Mouse (Mus musculus) intestine, postnatal 0 days (tissue): ENCODE data around the gene Cpne1. TPM values are rescaled to one million over a fixed set of nuclear protein-coding genes. Genes with fewer than 3 reads are reported as not detected.
A peak's percentile ranks its signal among the peaks of the same experiment; 100 is the strongest.

Source experiments
- ATAC-seq: fragments of 200-750 bp; cut with Nextera tagmentation; 2 replicates; pipeline ENCODE4 v1.8.0; 2017; ENCODE audit warnings: mild to moderate bottlenecking, moderate TSS enrichment, moderate library complexity
- H3K27ac ChIP-seq: fragments of 300-500 bp; sonication (generic); 2 replicates; pipeline ENCODE4 v1.5.1; 2014; ENCODE audit warnings: mild to moderate bottlenecking, low read depth, low read length, moderate library complexity
- H3K27me3 ChIP-seq: fragments of 300-500 bp; sonication (generic); replicated peaks from 2 replicates; pipeline ENCODE4 v1.6.1; 2014; ENCODE audit warnings: low read length, mixed read lengths; ENCODE audit not compliant: control insufficient read depth, insufficient read depth
- H3K36me3 ChIP-seq: fragments of 300-500 bp; sonication (generic); 2 replicates; pipeline ENCODE4 v1.6.1; 2014; ENCODE audit warnings: mild to moderate bottlenecking, moderate library complexity; ENCODE audit not compliant: control insufficient read depth, insufficient read depth
- H3K4me1 ChIP-seq: fragments of 300-500 bp; sonication (generic); replicated peaks from 2 replicates; pipeline ENCODE4 v1.6.1; 2014; ENCODE audit warnings: antibody characterized with exemption, low read length, mixed read lengths; ENCODE audit not compliant: control insufficient read depth, insufficient read depth
- H3K4me2 ChIP-seq: fragments of 300-500 bp; sonication (generic); replicated peaks from 2 replicates; pipeline ENCODE4 v1.6.1; 2014; ENCODE audit warnings: low read depth, mild to moderate bottlenecking, moderate library complexity
- H3K4me3 ChIP-seq: fragments of 300-500 bp; sonication (generic); 2 replicates; pipeline ENCODE4 v1.5.1; 2014; ENCODE audit warnings: low read depth, low read length
- H3K9ac ChIP-seq: fragments of 300-500 bp; sonication (generic); 2 replicates; pipeline ENCODE4 v1.6.1; 2014; ENCODE audit warnings: mild to moderate bottlenecking, low read depth, low read length
- H3K9me3 ChIP-seq: fragments of 300-500 bp; sonication (generic); 2 replicates; pipeline ENCODE4 v1.6.1; 2016; ENCODE audit warnings: mixed run types; ENCODE audit not compliant: control insufficient read depth
- CTCF ChIP-seq: sonication (generic); IDR thresholded peaks from 2 replicates; pipeline ENCODE4 v1.5.1; 2016; ENCODE audit warnings: low read depth, mild to moderate bottlenecking, control low read depth, antibody characterized with exemption, moderate library complexity
- WGBS: fragments of 180-500 bp; shearing (Covaris S2); extraction: QIAGEN DNeasy Blood & Tissue Kit; methylation state at CpG from one replicate; pipeline ENCODE4 v1.1.7; 2014; 5-methylcytosine and 5-hydroxymethylcytosine counted together
- polyA plus RNA-seq: library from polyadenylated mRNA; unstranded; fragments of >200 nt; fragmentation: Nextera tagmentation; extraction: Ambion mirVana; gene quantifications from 2 replicates; pipeline ENCODE4 v1.2.1, GENCODE M21; 2015

Cpne1 gene
- 17.3 and 19.0 TPM in 2 replicates for polyA plus RNA-seq

DNA sequence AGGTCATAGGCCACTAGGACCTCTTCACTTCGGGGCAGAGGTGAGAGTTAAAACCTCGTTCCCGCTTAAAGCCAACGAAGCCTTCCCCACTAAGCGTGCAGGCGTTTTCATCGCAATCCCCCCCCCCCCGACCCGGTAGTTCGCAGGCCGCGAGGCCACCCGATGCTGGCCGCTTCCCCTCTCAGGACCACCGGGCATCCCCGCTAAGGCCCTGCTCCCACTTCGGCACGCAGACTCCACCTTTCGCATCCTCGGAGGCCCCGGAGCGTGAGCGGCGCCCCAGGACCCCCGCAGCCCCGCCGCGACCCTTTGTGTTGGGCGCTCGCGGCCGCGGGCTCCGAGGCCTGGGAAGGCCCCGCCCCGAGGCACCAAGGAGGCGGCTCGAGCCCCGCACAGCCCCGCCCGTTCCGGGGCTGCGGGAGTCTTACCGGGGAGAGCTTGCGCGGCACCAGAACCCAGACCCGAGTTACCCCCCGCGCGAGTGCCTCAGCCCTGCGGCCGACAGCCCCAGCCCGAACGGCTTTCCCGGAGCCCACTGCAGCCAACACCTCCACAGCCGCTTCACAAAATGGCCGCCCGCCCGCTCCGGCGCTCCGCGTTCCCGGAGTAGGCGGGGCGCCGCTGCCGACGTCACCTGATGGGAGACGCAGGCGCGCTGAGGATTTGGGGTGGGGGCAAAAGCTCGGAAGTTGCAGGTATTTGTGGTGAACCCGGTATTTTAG lies at the start of gene Cpne1, which contains the start of gene Rbm12:
Cpne1 (minus strand) TSS at position 608 of the 722 bp plus-strand sequence.
Rbm12 (minus strand) TSS at position 621 of the 722 bp plus-strand sequence.
- Histone ChIP-seq H3K27ac (peak within 1 kb of the TSS; percentile 83), H3K4me1 (no peaks in the 10 kb centered on the region)
- peak; percentile 91 for ATAC-seq

DNA sequence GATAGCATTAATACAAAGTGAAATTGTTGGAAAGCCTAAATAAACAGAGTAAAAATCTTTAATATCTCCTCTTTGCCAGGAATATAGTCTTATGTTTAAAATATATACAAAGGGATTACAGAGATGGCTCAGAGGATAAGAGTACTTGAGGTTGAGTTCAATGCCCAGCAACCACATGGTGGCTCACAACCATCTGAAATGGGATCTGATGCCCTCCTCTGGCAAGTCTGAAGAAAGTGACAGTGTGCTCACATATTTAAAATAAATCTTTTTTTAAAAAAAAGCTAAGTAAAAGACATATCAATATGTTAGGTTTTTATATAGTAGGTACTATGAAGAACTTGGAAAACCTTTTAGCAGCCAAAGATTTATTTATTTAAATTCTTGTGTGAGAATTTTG lies 39.8 kb upstream of the Cpne1 start:
- H3K9me3 ChIP-seq: no peaks in the 10 kb centered on the region
- peak; percentile 34 for TF ChIP-seq CTCF
- H3K4me3 ChIP-seq: no peak overlapping the region
- H3K4me2 ChIP-seq: no peak overlapping the region
- no peak for ATAC-seq
- no peak overlapping the region for H3K27ac ChIP-seq
- H3K4me1 ChIP-seq: no peaks in the 10 kb centered on the region
- no peaks in the 10 kb centered on the region for H3K27me3 ChIP-seq
- H3K36me3 ChIP-seq: peaks cover 57% of the 10 kb centered on the region
- H3K9ac ChIP-seq: no peak overlapping the region

More for the DNA sequence above, at the start of gene Cpne1, which contains the start of gene Rbm12:
- under 1% methylated on average over 68 of the region's 74 CpGs for WGBS
- Histone ChIP-seq H3K4me2 (peak within 1 kb of the TSS; percentile 75), H3K9me3 (no peaks in the 10 kb centered on the region), H3K4me3 (peak within 1 kb of the TSS; percentile 89), H3K36me3 (no peaks in the 10 kb centered on the region), H3K27me3 (no peaks in the 10 kb centered on the region), H3K9ac (peak within 1 kb of the TSS; percentile 94)
- TF ChIP-seq CTCF: no peak

DNA sequence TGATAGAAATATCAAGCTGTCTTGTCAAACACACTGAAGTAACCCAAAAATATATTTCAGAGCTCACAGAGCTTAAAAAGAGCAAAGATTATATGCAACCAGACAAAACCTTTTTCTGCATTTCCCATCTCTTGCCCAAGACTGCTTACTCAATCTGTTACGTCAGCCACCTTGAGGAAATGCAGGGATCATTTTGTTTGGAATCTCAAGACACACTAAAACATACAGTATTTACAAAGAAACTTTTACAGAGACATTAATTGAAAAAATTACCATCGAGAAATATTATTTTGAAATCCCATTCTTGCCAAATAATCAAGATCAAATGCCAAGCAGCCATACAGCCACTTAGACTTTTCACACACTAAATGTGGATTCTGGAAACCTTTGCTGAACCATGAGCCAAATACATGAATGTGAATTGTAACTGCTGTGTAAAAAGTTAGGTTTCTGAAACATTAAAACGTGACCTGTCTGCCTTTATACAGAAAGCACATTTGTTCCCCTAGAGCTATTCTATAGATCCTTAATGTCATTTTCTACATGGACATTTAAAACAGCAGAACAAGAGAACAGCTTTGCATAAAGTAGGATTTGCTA lies 35.7 kb upstream of the Cpne1 start:
- Histone ChIP-seq H3K4me1 (no peaks in the 10 kb centered on the region; the same call in 1 of the 2 replicates), H3K4me2 (no peak overlapping the region), H3K27ac (no peak overlapping the region), H3K9ac (no peak overlapping the region), H3K4me3 (no peak overlapping the region), H3K9me3 (no peaks in the 10 kb centered on the region), H3K36me3 (peaks cover 44% of the 10 kb centered on the region), H3K27me3 (no peaks in the 10 kb centered on the region)
- no peak for ATAC-seq
- no peak for TF ChIP-seq CTCF
- WGBS: 78% methylated on average over 3 of the region's 3 CpGs

DNA sequence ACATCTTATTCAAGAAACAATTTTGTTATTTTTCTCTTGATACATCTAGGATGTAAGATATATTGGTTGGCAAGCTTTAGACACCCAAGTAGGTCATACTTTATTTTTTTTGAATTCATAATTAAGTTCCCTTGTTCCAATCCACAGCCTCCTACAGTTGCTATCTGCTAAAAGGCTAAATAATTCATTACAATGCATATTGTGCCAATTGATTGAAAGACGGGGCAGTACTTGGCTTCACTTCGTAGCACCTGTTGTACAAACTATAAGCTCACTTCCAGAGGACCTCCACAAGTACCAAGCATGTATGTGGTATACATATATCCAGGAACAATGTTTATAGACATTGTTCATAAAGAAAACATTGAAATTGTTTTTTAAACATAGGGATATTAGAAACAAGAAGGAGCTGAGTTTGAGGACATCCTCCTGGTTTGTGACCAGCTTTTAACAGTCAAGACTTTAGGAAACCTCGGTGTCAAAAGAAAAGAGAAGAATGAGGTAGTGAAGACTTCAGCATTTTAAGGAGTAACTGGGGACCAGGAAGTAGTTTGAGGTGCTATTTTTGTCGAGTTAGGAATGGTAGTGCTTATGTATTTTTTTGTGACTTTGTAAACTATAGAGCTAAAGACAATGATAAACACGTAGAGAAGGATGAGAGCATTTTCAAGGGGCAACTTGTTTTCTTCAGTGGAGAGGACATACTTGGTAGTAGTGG lies 34.7 kb upstream of the Cpne1 start:
- Histone ChIP-seq H3K36me3 (peaks cover 44% of the 10 kb centered on the region), H3K4me3 (no peak overlapping the region), H3K4me2 (no peak overlapping the region), H3K9ac (no peak overlapping the region), H3K4me1 (no peaks in the 10 kb centered on the region; the same call in 1 of the 2 replicates), H3K27ac (no peak overlapping the region), H3K27me3 (no peaks in the 10 kb centered on the region), H3K9me3 (no peaks in the 10 kb centered on the region)
- no peak for ATAC-seq
- TF ChIP-seq CTCF: no peak
- WGBS: 56% methylated on average over 5 of the region's 5 CpGs

DNA sequence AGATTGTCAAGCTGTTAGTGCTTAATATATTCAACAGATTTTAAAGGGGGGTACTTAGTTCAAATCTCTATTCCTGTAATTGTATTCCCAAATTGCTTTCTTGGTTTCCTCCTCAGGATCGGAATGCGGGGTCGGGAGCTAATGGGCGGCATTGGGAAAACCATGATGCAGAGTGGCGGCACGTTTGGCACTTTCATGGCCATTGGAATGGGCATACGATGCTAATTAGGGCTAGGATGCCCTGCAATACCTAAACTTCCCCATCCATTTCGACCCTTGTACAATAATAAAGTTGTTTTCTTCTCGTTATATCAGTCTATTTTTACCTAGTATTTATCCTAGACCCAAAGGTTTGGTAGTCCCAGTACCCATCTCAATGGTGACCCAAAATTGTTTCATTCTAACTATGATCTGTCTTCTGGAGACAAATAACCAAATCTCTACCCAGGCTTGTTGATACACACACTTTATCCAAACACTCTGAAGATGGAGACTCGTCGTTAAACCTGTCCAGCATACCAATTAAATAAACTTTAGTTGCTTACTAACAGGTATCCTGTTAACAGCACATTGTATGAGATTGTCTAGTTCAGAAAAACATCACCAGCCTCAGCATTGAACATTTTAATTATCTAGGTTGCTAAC lies 33.8 kb upstream of the Cpne1 start:
- Histone ChIP-seq H3K9ac (0 out of 2 replicates have a peak overlapping the region, but pooled peaks have one; percentile 78), H3K36me3 (peaks cover 43% of the 10 kb centered on the region), H3K27ac (no peak overlapping the region), H3K4me3 (peak overlapping the region; percentile 73; the same call in 1 of the 2 replicates), H3K4me2 (peak overlapping the region; percentile 86), H3K9me3 (no peaks in the 10 kb centered on the region), H3K27me3 (no peaks in the 10 kb centered on the region), H3K4me1 (no peaks in the 10 kb centered on the region; the same call in 1 of the 2 replicates)
- no peak for TF ChIP-seq CTCF
- no peak for ATAC-seq
- WGBS: 54% methylated on average over 11 of the region's 11 CpGs
